Mouse (Mus musculus) kidney, adult 2 months (tissue): ENCODE measurements around the gene Wdr49.

Experiments
- CTCF ChIP-seq: fragments of 200-500 bp; conservative IDR thresholded peaks from 2 replicates; pipeline ENCODE4 v1.5.1; 2011; ENCODE audit warnings: low read depth, mild to moderate bottlenecking, control low read depth, low read length, moderate library complexity, mixed read lengths; ENCODE audit not compliant: insufficient read depth, insufficient read length
- POLR2A ChIP-seq: fragments of 200-500 bp; IDR thresholded peaks from one replicate; pipeline ENCODE4 v1.6.1; 2011; ENCODE audit warnings: low read depth, low read length, control low read depth

DNA sequence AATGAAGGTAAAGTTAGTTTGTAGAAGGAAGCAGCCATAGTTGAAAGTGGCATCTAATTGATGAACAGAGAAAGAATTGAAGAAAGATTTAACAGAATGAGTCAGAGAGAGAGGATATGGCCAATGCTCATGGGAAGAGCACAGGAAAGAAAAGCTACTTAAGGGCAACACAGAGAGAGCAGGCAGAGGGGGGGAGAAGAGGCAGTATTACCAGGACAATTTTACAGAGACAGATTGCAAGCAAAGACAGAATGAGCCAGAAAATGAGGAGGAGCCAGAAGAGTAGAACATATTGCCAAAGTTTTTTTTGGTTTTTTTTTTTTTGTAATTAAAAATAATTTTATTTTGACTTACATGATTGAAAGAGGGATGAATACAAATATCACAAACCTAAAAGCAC is 128.0 kb downstream of the Wdr49 start:
- TF ChIP-seq CTCF (no peak), POLR2A (no peak)
